Mouse (Mus musculus) thymus, adult 2 months (tissue): ENCODE measurements around the gene Susd6.

Experiments
- CTCF ChIP-seq: fragments of 200-500 bp; IDR thresholded peaks from 2 replicates; pipeline ENCODE4 v1.5.1; 2012; ENCODE audit warnings: mild to moderate bottlenecking, control low read depth, low read length, moderate library complexity, borderline replicate concordance; ENCODE audit not compliant: control insufficient read depth, poor library complexity, insufficient read depth; ENCODE audit errors: extremely low read depth
- POLR2A ChIP-seq: fragments of 200-500 bp; IDR thresholded peaks from 2 replicates; pipeline ENCODE4 v1.6.1; 2012; ENCODE audit warnings: mild to moderate bottlenecking, low read length, control low read depth, moderate library complexity; ENCODE audit not compliant: control insufficient read depth, poor library complexity, insufficient read depth; ENCODE audit errors: extremely low read depth

DNA sequence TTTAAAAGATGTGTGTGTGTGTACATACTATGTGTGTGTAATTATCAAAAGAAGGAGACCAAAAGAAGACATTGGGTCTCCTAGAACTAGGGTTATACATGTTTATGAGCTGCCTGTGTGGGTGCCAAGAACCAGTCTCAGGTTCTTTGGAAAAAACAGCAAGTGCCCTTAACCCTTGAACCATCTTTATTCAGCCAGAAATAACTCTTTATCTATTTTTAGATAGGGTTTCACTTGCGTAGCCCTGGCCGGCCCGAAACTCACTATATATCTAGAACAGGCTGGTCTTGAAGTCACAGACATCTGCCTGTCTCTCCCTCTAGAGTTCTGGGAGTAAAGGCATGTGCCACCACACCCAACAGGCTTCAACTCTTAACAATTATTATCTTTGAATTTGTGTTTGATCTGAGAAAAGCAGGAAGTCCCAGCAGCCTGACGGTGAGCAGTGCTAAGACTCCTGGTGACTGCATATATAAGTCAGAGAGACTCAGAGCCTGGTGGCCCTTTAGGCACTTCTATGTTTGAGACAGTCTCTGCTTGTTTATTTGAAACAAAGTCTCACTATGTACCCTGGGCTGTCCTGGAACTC lies 14.2 kb upstream of the Susd6 start:
- TF ChIP-seq CTCF, result no peak
- no peak for TF ChIP-seq POLR2A
